Mouse (Mus musculus): ENCODE results near the gene Kdm4d. TPM values are rescaled to one million over a fixed set of nuclear protein-coding genes. Genes with fewer than 3 reads are reported as not detected.

Kdm4d gene
- 2.1 TPM for polyA plus RNA-seq (2017; shearing (Covaris generic))

DNA sequence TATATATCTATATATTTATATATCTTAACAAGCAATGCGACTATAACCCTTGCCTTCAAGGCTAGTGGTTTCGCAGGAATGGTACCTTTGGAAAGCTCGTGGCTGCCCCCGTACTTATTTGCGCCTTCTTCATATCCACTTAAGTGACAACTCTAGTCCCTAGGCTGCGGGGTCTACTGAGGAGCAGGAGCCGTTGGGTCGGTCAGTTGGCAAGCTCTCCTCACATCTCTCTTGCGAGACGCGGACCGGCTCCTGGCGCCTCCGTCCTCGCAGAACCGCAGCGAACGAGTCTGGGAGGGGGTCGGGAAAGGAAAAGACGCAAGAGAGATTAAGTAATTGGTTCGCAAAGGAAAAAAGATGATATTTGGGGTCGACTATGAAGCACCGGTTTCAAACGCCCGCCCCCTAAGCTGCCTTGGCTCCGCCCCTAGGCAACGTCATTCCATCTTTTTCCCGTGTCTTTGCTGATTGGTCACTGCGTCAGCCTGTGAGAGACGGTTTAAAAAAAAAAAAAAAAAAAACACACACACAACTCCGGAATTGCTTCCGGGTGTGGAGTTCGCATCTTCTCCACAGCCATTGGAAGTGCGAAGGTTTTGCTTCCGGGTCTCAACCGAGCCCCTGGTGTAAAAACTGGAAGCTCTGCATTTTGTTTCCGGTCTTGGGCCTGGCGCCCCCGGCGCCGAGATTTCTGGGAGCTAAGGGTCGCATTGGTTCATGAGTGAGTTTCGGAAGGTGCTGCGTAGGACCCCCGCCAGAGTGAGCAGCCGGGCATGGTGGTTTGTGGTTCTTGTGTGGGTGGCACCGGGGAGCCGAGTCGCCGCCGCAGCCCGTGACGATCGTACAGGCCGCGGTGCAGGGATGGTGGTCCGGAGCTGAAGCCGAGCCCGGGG lies at the start of gene Kdm4d, which contains the start of gene Cwc15:
Gene Kdm4d, minus strand, starts transcription at position 460 of the 893 bp plus-strand sequence.
Gene Cwc15, plus strand, starts transcription at position 595 of the 893 bp plus-strand sequence.

Other genes starting within 250 kb of the Kdm4d start
- gene Sesn3, start 225.4 kb downstream of the Kdm4d start, polyA plus RNA-seq (2017; shearing (Covaris generic)): 38.9 TPM
- gene Endod1, start 119.0 kb downstream of the Kdm4d start, polyA plus RNA-seq (2017; shearing (Covaris generic)): 33.3 TPM
- 193 TPM for gene Cwc15, start 135 bp upstream of the Kdm4d start, polyA plus RNA-seq (2017; shearing (Covaris generic))
- not detected for gene Amotl1, start 144.6 kb upstream of the Kdm4d start, polyA plus RNA-seq (2017; shearing (Covaris generic))
- gene Piwil4, start 240.3 kb upstream of the Kdm4d start, polyA plus RNA-seq (2017; shearing (Covaris generic)): not detected

All from effector memory CD4-positive, alpha-beta T cell, adult 5 months (primary cell).